Mouse (Mus musculus): ENCODE measurements around the gene Col18a1. TPM values are rescaled to one million over a fixed set of nuclear protein-coding genes. Genes with fewer than 3 reads are reported as not detected.

Gene Col18a1
- polyA plus RNA-seq, 1 experiment, result 45.7 TPM

DNA sequence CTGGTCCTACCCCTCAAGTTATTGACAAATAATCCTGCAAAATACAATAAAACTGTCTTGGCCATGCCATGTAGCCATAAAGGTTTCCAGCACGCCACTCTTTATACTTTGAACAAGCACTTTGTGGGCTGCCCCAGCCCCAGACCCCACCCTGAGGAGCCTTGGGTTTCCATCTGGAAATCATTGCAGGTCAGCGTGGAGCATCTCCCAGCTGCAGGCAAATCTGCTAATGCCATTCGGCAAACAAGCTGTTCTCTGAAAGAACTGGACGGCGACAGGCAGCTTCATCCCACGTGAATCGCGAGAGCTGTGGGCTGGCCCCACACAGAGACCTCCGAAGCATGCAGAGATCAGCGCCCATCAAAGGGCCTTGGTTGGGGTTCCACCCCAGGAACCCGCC, 34.2 kb downstream of the Col18a1 start:
- TF ChIP-seq POLR2A (IDR thresholded peaks at IDR 0.05; ENCODE audit: borderline replicate concordance, insufficient read depth, low read length) (no peak), CTCF (IDR thresholded peaks at IDR 0.05; ENCODE audit: borderline replicate concordance, insufficient read depth, low read depth, low read length) (no peak)
- H3K27me3 ChIP-seq (ENCODE audit: control insufficient read depth, insufficient read depth, low read length), result no peaks in the 10 kb centered on the region
- no peak overlapping the region for H3K4me3 ChIP-seq (replicated peaks; ENCODE audit: insufficient read depth, low read depth, low read length)
- H3K4me1 ChIP-seq (ENCODE audit: control insufficient read depth, insufficient read depth, low read length), result peaks cover 8% of the 10 kb centered on the region; the same call in 1 of the 2 replicates
- H3K27ac ChIP-seq (ENCODE audit: insufficient read depth, low read length), result no peak overlapping the region
- WGBS, result 66% methylated on average over 11 of the region's 11 CpGs
- no peak for DNase-seq

DNA sequence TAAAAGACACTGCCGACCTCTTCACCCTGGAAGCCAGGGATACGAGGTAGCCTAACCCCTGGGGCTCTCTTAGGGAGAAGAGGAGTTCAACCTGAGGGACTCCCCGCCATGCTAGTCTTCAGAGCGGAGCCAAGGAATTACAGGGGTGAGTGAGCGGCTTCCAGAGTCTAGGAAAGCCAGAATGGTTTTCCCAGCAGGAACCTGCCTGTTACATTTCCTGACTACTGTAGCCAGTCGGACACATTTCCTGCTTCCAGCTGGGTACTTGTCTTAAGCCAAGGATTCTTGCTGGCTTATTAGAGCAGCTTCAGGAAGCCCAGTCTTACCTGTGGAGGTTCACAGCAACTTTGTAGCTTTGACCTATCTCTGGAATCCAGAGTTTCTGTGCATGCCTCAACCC, 34.8 kb downstream of the Col18a1 start:
- TF ChIP-seq POLR2A (IDR thresholded peaks at IDR 0.05; ENCODE audit: borderline replicate concordance, insufficient read depth, low read length), result no peak
- Histone ChIP-seq H3K4me1 (ENCODE audit: control insufficient read depth, insufficient read depth, low read length) (peaks cover 8% of the 10 kb centered on the region; the same call in 1 of the 2 replicates), H3K4me3 (replicated peaks; ENCODE audit: insufficient read depth, low read depth, low read length) (no peak overlapping the region), H3K27me3 (ENCODE audit: control insufficient read depth, insufficient read depth, low read length) (no peaks in the 10 kb centered on the region), H3K27ac (ENCODE audit: insufficient read depth, low read length) (no peak overlapping the region)
- WGBS, result 41% methylated on average over 6 of the region's 6 CpGs
- DNase-seq, result peak in 1 of 2 experiments; percentile 26

DNA sequence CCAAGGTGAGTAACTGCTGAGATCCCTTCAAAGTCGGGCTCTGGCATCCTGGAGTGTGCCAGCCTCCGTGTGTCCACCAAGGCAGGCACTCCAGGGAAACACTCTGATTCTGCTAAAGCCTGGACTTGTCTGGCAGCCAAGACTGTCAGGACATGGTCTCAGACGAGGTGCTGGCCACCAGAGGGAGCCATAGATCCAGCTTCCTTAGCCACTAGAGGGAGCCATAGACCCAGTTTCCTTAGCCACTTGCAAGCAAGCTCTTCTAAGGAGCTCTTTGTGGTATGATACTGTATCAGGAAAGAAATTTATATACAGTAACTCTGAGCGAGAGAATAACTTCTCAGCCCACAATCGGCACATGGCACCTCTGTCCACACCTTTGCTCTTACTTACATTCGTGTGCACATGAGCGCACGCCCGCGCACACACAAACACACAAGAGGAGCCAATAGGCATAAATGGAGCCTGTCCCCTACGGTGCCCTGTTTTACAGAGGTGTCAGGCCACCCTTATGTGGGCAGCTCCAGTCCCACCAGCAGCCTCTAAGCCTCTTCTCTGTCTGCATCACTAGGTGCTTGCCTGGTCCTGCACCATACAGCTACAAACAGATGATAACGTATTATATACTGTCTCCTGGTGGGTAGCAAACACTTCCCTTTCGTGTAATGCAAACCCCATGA, 35.6 kb downstream of the Col18a1 start:
- H3K27me3 ChIP-seq (ENCODE audit: control insufficient read depth, insufficient read depth, low read length), result no peaks in the 10 kb centered on the region
- peaks cover 8% of the 10 kb centered on the region; the same call in 1 of the 2 replicates for H3K4me1 ChIP-seq (ENCODE audit: control insufficient read depth, insufficient read depth, low read length)
- TF ChIP-seq CTCF (IDR thresholded peaks at IDR 0.05; ENCODE audit: borderline replicate concordance, insufficient read depth, low read depth, low read length) (peak; percentile 100), POLR2A (IDR thresholded peaks at IDR 0.05; ENCODE audit: borderline replicate concordance, insufficient read depth, low read length) (no peak)
- WGBS, result 40% methylated on average over 13 of the region's 13 CpGs
- no peak overlapping the region for H3K27ac ChIP-seq (ENCODE audit: insufficient read depth, low read length)
- no peak overlapping the region for H3K4me3 ChIP-seq (replicated peaks; ENCODE audit: insufficient read depth, low read depth, low read length)
- peak; percentile 90 to 97 for DNase-seq

DNA sequence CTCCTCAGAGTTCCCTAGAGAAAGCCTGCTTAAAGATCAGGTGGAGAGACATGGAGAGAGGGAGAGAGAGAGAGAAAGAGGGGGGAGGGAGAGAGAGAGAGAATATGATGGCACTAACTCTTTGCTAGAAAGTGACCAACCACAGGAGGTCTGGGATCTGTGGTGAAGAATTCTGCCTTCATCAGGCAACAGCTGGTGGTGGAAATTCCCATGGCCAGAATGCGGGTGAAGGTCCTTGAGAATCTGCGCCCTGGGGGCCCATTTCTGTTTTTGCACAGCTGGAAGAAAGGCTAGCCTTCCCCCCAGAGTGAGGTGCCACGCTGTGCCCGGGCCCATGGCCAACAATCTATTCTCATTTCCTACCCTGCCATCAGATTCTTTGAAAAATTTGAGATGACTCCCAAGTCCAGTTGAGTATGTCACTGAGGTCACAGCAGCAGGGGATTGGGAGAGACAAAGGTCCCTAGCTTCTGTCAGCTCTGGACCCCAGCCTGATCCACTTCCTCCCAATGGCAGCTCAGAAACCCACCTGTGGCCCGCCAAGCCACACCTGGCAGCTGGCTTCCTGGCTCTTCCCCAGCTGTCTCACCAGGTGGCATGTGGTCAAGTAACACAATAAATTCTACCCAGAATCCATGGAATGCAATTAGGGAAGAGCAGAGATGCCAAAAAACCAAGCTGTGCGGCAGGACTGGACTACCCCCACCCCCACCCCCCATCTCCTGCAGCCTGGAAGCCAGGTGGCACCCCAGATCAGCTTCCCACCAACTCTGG, 36.5 kb downstream of the Col18a1 start:
- Histone ChIP-seq H3K27me3 (ENCODE audit: control insufficient read depth, insufficient read depth, low read length) (no peaks in the 10 kb centered on the region), H3K27ac (ENCODE audit: insufficient read depth, low read length) (no peak overlapping the region), H3K4me1 (ENCODE audit: control insufficient read depth, insufficient read depth, low read length) (peaks cover 8% of the 10 kb centered on the region; the same call in 1 of the 2 replicates), H3K4me3 (replicated peaks; ENCODE audit: insufficient read depth, low read depth, low read length) (no peak overlapping the region)
- TF ChIP-seq CTCF (IDR thresholded peaks at IDR 0.05; ENCODE audit: borderline replicate concordance, insufficient read depth, low read depth, low read length) (no peak), POLR2A (IDR thresholded peaks at IDR 0.05; ENCODE audit: borderline replicate concordance, insufficient read depth, low read length) (no peak)
- 17% methylated on average over 6 of the region's 6 CpGs for WGBS
- DNase-seq, result peak; percentile 46 to 52

DNA sequence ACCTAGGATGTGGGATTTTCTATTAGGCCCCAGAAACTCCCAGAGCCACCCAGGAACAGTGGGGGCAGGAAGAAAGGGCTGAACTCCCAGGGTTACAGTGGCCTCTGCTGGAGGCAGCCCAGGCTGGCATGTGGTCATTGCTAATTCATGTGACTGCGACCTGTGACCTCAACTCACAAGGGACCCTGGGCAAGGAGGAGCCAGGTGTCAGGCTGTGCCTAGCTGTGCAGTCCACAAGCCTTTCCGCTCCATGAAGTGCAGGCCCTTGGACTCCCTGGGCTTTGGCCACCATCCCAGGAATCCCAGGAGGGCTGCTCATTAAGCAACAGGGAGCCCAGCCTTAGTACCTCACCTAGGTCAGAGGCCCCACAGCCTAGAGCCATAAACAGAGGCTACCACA, 38.4 kb downstream of the Col18a1 start:
- TF ChIP-seq CTCF (IDR thresholded peaks at IDR 0.05; ENCODE audit: borderline replicate concordance, insufficient read depth, low read depth, low read length) (no peak), POLR2A (IDR thresholded peaks at IDR 0.05; ENCODE audit: borderline replicate concordance, insufficient read depth, low read length) (no peak)
- 83% methylated on average over 2 of the region's 2 CpGs for WGBS
- Histone ChIP-seq H3K4me1 (ENCODE audit: control insufficient read depth, insufficient read depth, low read length) (peaks cover 8% of the 10 kb centered on the region; the same call in 1 of the 2 replicates), H3K4me3 (replicated peaks; ENCODE audit: insufficient read depth, low read depth, low read length) (no peak overlapping the region), H3K27ac (ENCODE audit: insufficient read depth, low read length) (no peak overlapping the region), H3K27me3 (ENCODE audit: control insufficient read depth, insufficient read depth, low read length) (no peaks in the 10 kb centered on the region)
- no peak for DNase-seq

DNA sequence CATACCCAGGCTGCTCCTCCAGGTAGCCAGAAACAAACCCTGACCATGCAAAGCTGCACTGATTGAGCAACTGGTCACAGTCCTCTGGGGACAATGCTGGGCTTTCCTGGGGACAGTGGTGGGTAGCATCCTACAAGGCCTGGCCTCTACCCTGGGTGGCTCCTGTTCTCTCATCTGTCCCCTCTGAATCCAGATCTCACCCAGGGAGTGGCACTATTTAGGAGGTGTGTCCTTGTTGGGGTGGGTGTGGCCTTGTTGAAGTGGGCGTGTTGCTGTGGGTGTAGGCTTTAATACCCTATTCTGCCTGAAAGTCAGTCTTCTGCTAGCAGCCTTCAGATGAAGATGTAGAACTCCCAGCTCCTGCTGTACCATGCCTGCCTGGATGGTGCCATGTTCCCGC, 39.8 kb downstream of the Col18a1 start:
- WGBS, result 96% methylated on average over 2 of the region's 2 CpGs
- DNase-seq, result no peak
- Histone ChIP-seq H3K27me3 (ENCODE audit: control insufficient read depth, insufficient read depth, low read length) (no peaks in the 10 kb centered on the region), H3K27ac (ENCODE audit: insufficient read depth, low read length) (no peak overlapping the region), H3K4me1 (ENCODE audit: control insufficient read depth, insufficient read depth, low read length) (peaks cover 8% of the 10 kb centered on the region; the same call in 1 of the 2 replicates), H3K4me3 (replicated peaks; ENCODE audit: insufficient read depth, low read depth, low read length) (no peak overlapping the region)
- TF ChIP-seq CTCF (IDR thresholded peaks at IDR 0.05; ENCODE audit: borderline replicate concordance, insufficient read depth, low read depth, low read length), result no peak
- TF ChIP-seq POLR2A (IDR thresholded peaks at IDR 0.05; ENCODE audit: borderline replicate concordance, insufficient read depth, low read length), result no peak

DNA sequence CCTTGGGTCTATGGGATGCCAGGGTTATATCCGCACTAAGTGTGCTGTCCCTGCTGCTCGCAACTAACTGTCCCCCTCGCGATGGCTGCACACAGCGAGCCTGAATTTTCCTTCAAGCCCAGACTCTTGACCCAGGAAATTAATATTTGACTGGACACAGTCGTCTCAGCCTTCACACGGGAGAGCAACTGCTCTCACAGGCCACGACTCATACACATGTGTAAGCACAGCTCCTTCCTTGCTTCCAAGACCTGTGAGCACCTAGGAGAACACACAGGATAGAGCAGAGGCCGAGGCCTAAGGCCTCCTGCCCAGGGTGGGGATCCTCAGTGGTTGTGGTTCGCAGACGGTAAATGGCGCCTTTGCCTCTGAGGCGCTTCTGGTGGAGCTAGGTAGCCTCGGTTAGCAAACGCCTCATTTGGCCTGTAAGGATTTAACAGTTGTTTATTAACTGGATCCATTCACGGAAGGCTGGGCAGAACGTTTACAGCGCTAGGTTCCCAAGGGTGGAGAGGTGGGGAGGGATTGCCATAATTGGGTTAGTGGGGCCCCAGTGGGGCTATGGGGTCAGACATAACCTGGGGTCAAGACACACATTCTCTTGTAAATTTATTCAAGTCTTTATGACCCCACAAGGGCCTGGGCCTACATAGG, 41.1 kb downstream of the Col18a1 start:
- H3K27me3 ChIP-seq (ENCODE audit: control insufficient read depth, insufficient read depth, low read length), result no peaks in the 10 kb centered on the region
- DNase-seq, result no peak
- H3K4me1 ChIP-seq (ENCODE audit: control insufficient read depth, insufficient read depth, low read length), result peaks cover 2% of the 10 kb centered on the region; the same call in 1 of the 2 replicates
- H3K4me3 ChIP-seq (replicated peaks; ENCODE audit: insufficient read depth, low read depth, low read length), result no peak overlapping the region
- TF ChIP-seq CTCF (IDR thresholded peaks at IDR 0.05; ENCODE audit: borderline replicate concordance, insufficient read depth, low read depth, low read length) (no peak), POLR2A (IDR thresholded peaks at IDR 0.05; ENCODE audit: borderline replicate concordance, insufficient read depth, low read length) (no peak)
- H3K27ac ChIP-seq (ENCODE audit: insufficient read depth, low read length), result no peak overlapping the region
- 87% methylated on average over 18 of the region's 18 CpGs for WGBS
